Mouse (Mus musculus) MEL (cell line): Measurements from ENCODE around the gene Taf1. TPM values are rescaled to one million over a fixed set of nuclear protein-coding genes. Genes with fewer than 3 reads are reported as not detected.

ENCODE experiments used
- DNase-seq: peaks from one replicate; pipeline ENCODE4 v3.0.0; 2011; ENCODE audit warnings: low read depth, low spot score
- H3K27ac ChIP-seq: 2 replicates; pipeline ENCODE4 v1.5.1; 2012; ENCODE audit warnings: low read depth, mild to moderate bottlenecking, control low read depth, low read length, moderate library complexity; ENCODE audit not compliant: control insufficient read depth
- H3K27me3 ChIP-seq, 2 experiments: fragments of 150-350 bp in 1 of 2; sonication (generic) in 1 of 2; 2 replicates each; pipeline ENCODE4 v1.6.1; 2012; ENCODE audit warnings: low read length in 2 of 2, mild to moderate bottlenecking in 2 of 2, improper control_type of control experiment in 1 of 2, moderate library complexity in 1 of 2; ENCODE audit not compliant: insufficient read depth in 2 of 2, control insufficient read depth in 1 of 2
- H3K36me3 ChIP-seq, 2 experiments: 2 replicates each; pipeline ENCODE4 v1.6.1; 2012 to 2014; ENCODE audit warnings: low read length in 2 of 2, improper control_type of control experiment in 1 of 2, inconsistent platforms in 1 of 2, mild to moderate bottlenecking in 1 of 2; ENCODE audit not compliant: insufficient read depth in 2 of 2, control insufficient read depth in 1 of 2
- H3K4me1 ChIP-seq, 2 experiments: fragments of 150-350 bp in 1 of 2; sonication (generic) in 1 of 2; 2 replicates each; pipeline ENCODE4 v1.6.1; 2012; ENCODE audit warnings: low read length in 2 of 2, improper control_type of control experiment in 1 of 2, mild to moderate bottlenecking in 1 of 2; ENCODE audit not compliant: insufficient read depth in 2 of 2, control insufficient read depth in 1 of 2
- H3K4me3 ChIP-seq, 2 experiments: fragments of 150-350 bp in 1 of 2; sonication (generic) in 1 of 2; 2 replicates each; pipeline ENCODE4 v1.5.1; 2012; ENCODE audit warnings: low read depth in 2 of 2, low read length in 2 of 2, mild to moderate bottlenecking in 2 of 2, moderate library complexity in 2 of 2, control low read depth in 1 of 2, improper control_type of control experiment in 1 of 2; ENCODE audit not compliant: control insufficient read depth in 1 of 2, insufficient read depth in 1 of 2
- H3K79me2 ChIP-seq: 2 replicates; pipeline ENCODE4 v1.6.1; 2012; ENCODE audit warnings: mild to moderate bottlenecking, low read length, moderate library complexity; ENCODE audit not compliant: control insufficient read depth, poor library complexity, insufficient read depth
- H3K9ac ChIP-seq: 2 replicates; pipeline ENCODE4 v1.6.1; 2012; ENCODE audit warnings: low read depth, mild to moderate bottlenecking, control low read depth, low read length, moderate library complexity; ENCODE audit not compliant: control insufficient read depth, poor library complexity, severe bottlenecking
- H3K9me3 ChIP-seq: fragments of 150-350 bp; sonication (generic); replicated peaks from 2 replicates; pipeline ENCODE4 v1.6.1; 2012; ENCODE audit warnings: mild to moderate bottlenecking, low read length, improper control_type of control experiment, moderate library complexity; ENCODE audit not compliant: insufficient read depth
- CHD1 ChIP-seq: IDR thresholded peaks from 2 replicates; pipeline ENCODE4 v1.6.1; 2012; ENCODE audit warnings: low read depth, mild to moderate bottlenecking, inconsistent platforms, low read length, improper control_type of control experiment
- CTCF ChIP-seq, 3 experiments: IDR thresholded peaks in 2 of 3; conservative IDR thresholded peaks in 1 of 3; 2 replicates each; pipeline ENCODE4 v1.5.1; 2011 to 2012; ENCODE audit warnings: low read length in 3 of 3, low read depth in 2 of 3, mild to moderate bottlenecking in 2 of 3, improper control_type of control experiment in 1 of 3, inconsistent platforms in 1 of 3, mixed read lengths in 1 of 3, moderate library complexity in 1 of 3; ENCODE audit not compliant: control insufficient read depth in 1 of 3, insufficient read depth in 1 of 3, poor library complexity in 1 of 3, severe bottlenecking in 1 of 3
- E2F4 ChIP-seq: IDR thresholded peaks from 2 replicates; pipeline ENCODE4 v1.6.1; 2011; ENCODE audit warnings: low read depth, low read length, improper control_type of control experiment, borderline replicate concordance
- GABPA ChIP-seq: IDR thresholded peaks from 2 replicates; pipeline ENCODE4 v1.6.1; 2012; ENCODE audit warnings: low read depth, mild to moderate bottlenecking, inconsistent platforms, low read length, improper control_type of control experiment, moderate library complexity
- GATA1 ChIP-seq: IDR thresholded peaks from 2 replicates; pipeline ENCODE4 v1.6.1; 2011; ENCODE audit warnings: low read depth, low read length, improper control_type of control experiment
- JUND ChIP-seq: IDR thresholded peaks from 2 replicates; pipeline ENCODE4 v1.6.1; 2011; ENCODE audit warnings: low read depth, mild to moderate bottlenecking, improper control_type of control experiment, low read length
- KAT2A ChIP-seq: conservative IDR thresholded peaks from 2 replicates; pipeline ENCODE4 v1.6.1; 2012; ENCODE audit warnings: low read depth, low read length, improper control_type of control experiment, inconsistent platforms
- MAFK ChIP-seq: IDR thresholded peaks from 2 replicates; pipeline ENCODE4 v1.6.1; 2011; ENCODE audit warnings: low read depth, mild to moderate bottlenecking, low read length, improper control_type of control experiment, borderline replicate concordance
- MAX ChIP-seq: IDR thresholded peaks from 2 replicates; pipeline ENCODE4 v1.6.1; 2011; ENCODE audit warnings: low read length, improper control_type of control experiment
- MAZ ChIP-seq: IDR thresholded peaks from 2 replicates; pipeline ENCODE4 v1.6.1; 2012; ENCODE audit warnings: low read depth, mild to moderate bottlenecking, inconsistent platforms, low read length, improper control_type of control experiment
- MEF2A ChIP-seq: IDR thresholded peaks from 2 replicates; pipeline ENCODE4 v1.6.1; 2014; ENCODE audit warnings: low read depth, mild to moderate bottlenecking, inconsistent platforms, low read length, improper control_type of control experiment; ENCODE audit not compliant: poor library complexity, insufficient replicate concordance, severe bottlenecking; ENCODE audit errors: extremely low read depth
- MXI1 ChIP-seq: IDR thresholded peaks from 2 replicates; pipeline ENCODE4 v1.6.1; 2011; ENCODE audit warnings: mild to moderate bottlenecking, low read depth, low read length, improper control_type of control experiment
- MYB ChIP-seq: IDR thresholded peaks from 2 replicates; pipeline ENCODE4 v1.6.1; 2011; ENCODE audit warnings: mild to moderate bottlenecking, low read depth, low read length, improper control_type of control experiment
- NELFE ChIP-seq: IDR thresholded peaks from 2 replicates; pipeline ENCODE4 v1.6.1; 2011; ENCODE audit warnings: low read depth, low read length, improper control_type of control experiment
- POLR2AphosphoS2 ChIP-seq: IDR thresholded peaks from 2 replicates; pipeline ENCODE4 v1.6.1; 2011; ENCODE audit warnings: low read length, improper control_type of control experiment
- POLR2AphosphoS5 ChIP-seq: IDR thresholded peaks from 2 replicates; pipeline ENCODE4 v1.6.1; 2012; ENCODE audit warnings: low read depth, borderline replicate concordance, mild to moderate bottlenecking, inconsistent platforms, low read length, moderate library complexity, mixed read lengths
- TCF12 ChIP-seq: IDR thresholded peaks from 2 replicates; pipeline ENCODE4 v1.6.1; 2014; ENCODE audit warnings: low read depth, mild to moderate bottlenecking, inconsistent platforms, low read length, improper control_type of control experiment, moderate library complexity
- UBTF ChIP-seq: IDR thresholded peaks from 2 replicates; pipeline ENCODE4 v1.6.1; 2012; ENCODE audit warnings: low read depth, mild to moderate bottlenecking, inconsistent platforms, low read length, improper control_type of control experiment, moderate library complexity, borderline replicate concordance; ENCODE audit not compliant: insufficient read depth
- USF1 ChIP-seq: IDR thresholded peaks from 2 replicates; pipeline ENCODE4 v1.6.1; 2014; ENCODE audit warnings: low read depth, mild to moderate bottlenecking, inconsistent platforms, low read length, improper control_type of control experiment, moderate library complexity
- USF2 ChIP-seq, 2 experiments: IDR thresholded peaks; 2 replicates each; pipeline ENCODE4 v1.6.1; 2011 to 2012; ENCODE audit warnings: improper control_type of control experiment in 2 of 2, low read length in 2 of 2, borderline replicate concordance in 1 of 2, inconsistent platforms in 1 of 2, low read depth in 1 of 2, mild to moderate bottlenecking in 1 of 2; ENCODE audit not compliant: insufficient read depth in 1 of 2
- ZC3H11A ChIP-seq: IDR thresholded peaks from 2 replicates; pipeline ENCODE4 v1.6.1; 2012; ENCODE audit warnings: low read depth, mild to moderate bottlenecking, inconsistent platforms, low read length, improper control_type of control experiment
- ZKSCAN1 ChIP-seq: IDR thresholded peaks from 2 replicates; pipeline ENCODE4 v1.6.1; 2012; ENCODE audit warnings: low read depth, mild to moderate bottlenecking, inconsistent platforms, low read length, improper control_type of control experiment, moderate library complexity
- ZMIZ1 ChIP-seq: IDR thresholded peaks from 2 replicates; pipeline ENCODE4 v1.6.1; 2012; ENCODE audit warnings: low read depth, mild to moderate bottlenecking, inconsistent platforms, low read length, improper control_type of control experiment, moderate library complexity
- polyA plus RNA-seq, 2 experiments: library from polyadenylated mRNA; stranded (reverse) in 1 of 2; unstranded in 1 of 2; fragments of >175 nt in 1 of 2; fragments of >200 nt in 1 of 2; gene quantifications; 2 replicates each; pipeline versions ENCODE4 v1.2.1 to v1.2.4; 2012; ENCODE audit warnings: low replicate concordance in 2 of 2, low read depth in 1 of 2; ENCODE audit not compliant: insufficient read length in 2 of 2, insufficient read depth in 1 of 2, missing spikeins in 1 of 2
- total RNA-seq: library from RNA; depleted of rRNA; stranded (reverse); fragments of 300-350 nt; gene quantifications from 2 replicates; pipeline ENCODE4 v1.2.3, GENCODE M21; 2012

Taf1 gene
- total and polyA plus RNA-seq, 3 experiments: 33.1 to 81.2 (median 52.3) TPM

DNA sequence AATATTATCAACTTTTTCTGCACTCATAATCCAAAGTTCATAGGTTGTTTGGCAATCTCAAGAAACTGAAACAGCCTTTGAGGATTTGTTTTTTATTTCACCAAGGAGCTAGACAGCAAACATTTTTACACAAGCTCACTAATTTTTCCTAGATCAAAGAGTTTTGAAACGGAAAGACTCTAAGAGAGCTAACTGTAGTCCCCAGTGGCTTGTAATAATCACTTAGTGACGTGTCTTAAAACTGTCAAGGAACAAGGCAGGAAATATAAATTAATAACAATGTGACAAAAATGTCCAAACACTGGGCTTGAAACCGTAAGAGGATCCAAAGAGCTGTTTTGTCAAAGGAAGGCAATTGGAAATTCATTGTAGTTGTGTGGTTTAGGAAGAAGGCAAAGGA is 106.3 kb downstream of the Taf1 start:
- H3K4me3 ChIP-seq: peak overlapping the region; percentile 63 to 72
- peaks cover 1 to 3% of the 10 kb centered on the region in 2 experiments; a peak in 2 of 4 replicates for H3K4me1 ChIP-seq
- TF ChIP-seq POLR2AphosphoS5 (no peak), ZC3H11A (no peak), NELFE (no peak), MEF2A (no peak)
- H3K9me3 ChIP-seq: no peaks in the 10 kb centered on the region
- H3K27ac ChIP-seq: peak overlapping the region; percentile 77
- peak; percentile 37 for DNase-seq
- H3K36me3 ChIP-seq: peaks cover 9 to 15% of the 10 kb centered on the region in 2 experiments
- H3K27me3 ChIP-seq: no peaks in the 10 kb centered on the region
- peaks cover 31% of the 10 kb centered on the region for H3K79me2 ChIP-seq
- H3K9ac ChIP-seq: peak overlapping the region; percentile 72

DNA sequence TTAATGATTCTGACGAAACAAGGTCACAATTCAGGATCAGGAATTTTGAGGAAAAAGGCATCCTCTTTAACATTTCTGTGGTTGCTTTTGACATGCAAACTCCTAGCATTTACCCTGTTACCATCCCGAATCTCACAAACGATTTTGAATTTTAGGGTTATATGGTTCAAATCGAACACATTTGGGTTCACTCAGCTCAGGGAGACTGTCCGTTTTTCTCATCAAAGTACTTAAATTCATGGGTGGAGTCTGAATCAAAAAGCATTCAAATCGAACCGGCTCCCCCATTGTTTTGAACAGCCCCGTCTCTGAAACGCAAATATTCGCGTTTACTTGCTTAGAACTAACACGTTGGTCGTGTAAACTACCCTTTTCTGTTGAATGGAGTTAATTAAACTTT is 106.8 kb downstream of the Taf1 start:
- TF ChIP-seq ZMIZ1: peak; percentile 51; the same call in 1 of the 2 replicates
- 0 out of 2 replicates have a peak, but pooled peaks have one; percentile 30 for TF ChIP-seq MAX
- TF ChIP-seq POLR2AphosphoS5: no peak
- TF ChIP-seq E2F4: no peak
- TF ChIP-seq MAZ: no peak
- no peak for TF ChIP-seq MXI1
- no peak for TF ChIP-seq TCF12
- no peak for TF ChIP-seq USF1
- no peak for DNase-seq
- H3K27me3 ChIP-seq: no peaks in the 10 kb centered on the region
- peaks cover 11 to 17% of the 10 kb centered on the region in 2 experiments for H3K36me3 ChIP-seq
- peak overlapping the region; percentile 72 for H3K9ac ChIP-seq
- H3K9me3 ChIP-seq: no peaks in the 10 kb centered on the region
- peaks cover 3% of the 10 kb centered on the region in 2 experiments; a peak in 2 of 4 replicates for H3K4me1 ChIP-seq
- peaks cover 33% of the 10 kb centered on the region for H3K79me2 ChIP-seq
- peak overlapping the region; percentile 63 to 72 for H3K4me3 ChIP-seq
- H3K27ac ChIP-seq: peak overlapping the region; percentile 77

DNA sequence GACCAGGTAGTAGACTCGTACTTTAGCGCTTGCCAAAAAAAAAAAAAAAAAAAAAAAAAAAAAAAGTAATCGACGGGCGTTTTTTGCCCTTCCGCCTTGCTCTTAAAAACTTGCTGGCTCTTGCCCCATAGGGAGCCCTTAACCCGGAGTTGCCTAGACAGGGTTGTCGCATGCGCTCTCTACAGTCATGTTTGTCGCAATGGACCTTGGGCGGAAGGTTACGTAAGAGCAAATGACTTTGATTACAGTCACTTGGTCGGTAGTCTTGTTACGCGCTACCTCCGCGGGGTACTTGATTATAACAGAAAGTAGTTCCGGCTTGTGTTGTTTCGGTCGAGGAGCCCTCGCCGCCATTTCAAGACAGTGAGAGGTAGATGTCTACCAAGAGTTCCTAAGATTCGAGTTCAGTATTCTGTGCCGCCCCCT is 107.2 kb downstream of the Taf1 start, which contains the start of gene Ogt:
Ogt (plus strand) TSS at position 320 of the 426 bp plus-strand sequence.
- no peaks in the 10 kb centered on the region for H3K27me3 ChIP-seq
- peaks cover 3% of the 10 kb centered on the region in 2 experiments; a peak in 2 of 4 replicates for H3K4me1 ChIP-seq
- H3K79me2 ChIP-seq: peaks cover 33% of the 10 kb centered on the region
- peak within 1 kb of the TSS; percentile 88 for H3K27ac ChIP-seq
- H3K9me3 ChIP-seq: no peaks in the 10 kb centered on the region
- peak within 1 kb of the TSS; percentile 99 for H3K9ac ChIP-seq
- H3K4me3 ChIP-seq: peak within 1 kb of the TSS; percentile 77 to 92
- peaks cover 11 to 17% of the 10 kb centered on the region in 2 experiments for H3K36me3 ChIP-seq
- peak; percentile 96 for DNase-seq
- TF ChIP-seq GATA1 (peak; percentile 26; the same call in 1 of the 2 replicates), ZC3H11A (no peak), MAZ (no peak), MYB (no peak), MXI1 (peak; percentile 78), USF2 (IDR thresholded peaks at IDR 0.05; ENCODE audit: borderline replicate concordance in 1 of 2, insufficient read depth in 1 of 2, low read depth in 1 of 2, low read length in 2 of 2) (no peak), JUND (no peak; the same call in 1 of the 2 replicates), UBTF (no peak), ZKSCAN1 (peak; percentile 55; the same call in 1 of the 2 replicates), GABPA (no peak), ZMIZ1 (peak; percentile 25; the same call in 1 of the 2 replicates), POLR2AphosphoS2 (peak; percentile 72; the same call in 1 of the 2 replicates), MAFK (no peak), NELFE (peak; percentile 68), CHD1 (no peak), KAT2A (peak; percentile 100), CTCF (IDR thresholded peaks at IDR 0.05 in 2 of 3, conservative IDR thresholded peaks at IDR 0.05 in 1 of 3; ENCODE audit: control insufficient read depth in 1 of 3, insufficient read depth in 1 of 3, low read depth in 2 of 3, low read length in 3 of 3, poor library complexity in 1 of 3, severe bottlenecking in 1 of 3) (no peak), USF1 (no peak)
